Mouse (Mus musculus) kidney, postnatal 0 days (tissue): ENCODE measurements around the gene Tango6. TPM values are rescaled to one million over a fixed set of nuclear protein-coding genes. Genes with fewer than 3 reads are reported as not detected.

ENCODE experiments used
- ATAC-seq: fragments of 200-750 bp; cut with Nextera tagmentation; replicated peaks from 2 replicates; pipeline ENCODE4 v1.8.0; 2017; ENCODE audit warnings: low read depth, moderate number of reproducible peaks, moderate TSS enrichment, moderate library complexity; ENCODE audit not compliant: low FRiP score
- DNase-seq: peaks from one replicate; pipeline ENCODE4 v3.0.0-alpha.2; 2016; ENCODE audit warnings: low spot score
- H3K27ac ChIP-seq: fragments of 300-500 bp; sonication (generic); 2 replicates; pipeline ENCODE4 v1.5.1; 2014; ENCODE audit warnings: mild to moderate bottlenecking
- H3K27me3 ChIP-seq: fragments of 300-500 bp; sonication (generic); 2 replicates; pipeline ENCODE4 v1.6.1; 2014; ENCODE audit warnings: low read length, mixed read lengths; ENCODE audit not compliant: insufficient read depth
- H3K36me3 ChIP-seq: fragments of 300-500 bp; sonication (generic); 2 replicates; pipeline ENCODE4 v1.6.1; 2014; ENCODE audit warnings: low read length, mixed read lengths; ENCODE audit not compliant: insufficient read depth
- H3K4me1 ChIP-seq: fragments of 300-500 bp; sonication (generic); replicated peaks from 2 replicates; pipeline ENCODE4 v1.6.1; 2014; ENCODE audit warnings: antibody characterized with exemption, low read length, mixed read lengths; ENCODE audit not compliant: insufficient read depth
- H3K4me2 ChIP-seq: fragments of 300-500 bp; sonication (generic); 2 replicates; pipeline ENCODE4 v1.6.1; 2014; ENCODE audit warnings: mild to moderate bottlenecking, low read length, moderate library complexity, mixed read lengths
- H3K4me3 ChIP-seq: fragments of 300-500 bp; sonication (generic); replicated peaks from 2 replicates; pipeline ENCODE4 v1.5.1; 2014; ENCODE audit warnings: low read depth, low read length
- H3K9ac ChIP-seq: fragments of 300-500 bp; sonication (generic); 2 replicates; pipeline ENCODE4 v1.6.1; 2014; ENCODE audit warnings: low read depth, low read length
- H3K9me3 ChIP-seq: fragments of 300-500 bp; sonication (generic); replicated peaks from 2 replicates; pipeline ENCODE4 v1.6.1; 2016; ENCODE audit warnings: low read length, inconsistent platforms, mixed read lengths
- CTCF ChIP-seq: IDR thresholded peaks from 2 replicates; pipeline ENCODE4 v1.5.1; 2016; ENCODE audit warnings: antibody characterized with exemption, low read depth, mild to moderate bottlenecking, moderate library complexity
- WGBS: fragments of 180-500 bp; shearing (Covaris S2); extraction: QIAGEN DNeasy Blood & Tissue Kit; methylation state at CpG from one replicate; pipeline ENCODE4 v1.1.7; 2014; 5-methylcytosine and 5-hydroxymethylcytosine counted together
- polyA plus RNA-seq: library from polyadenylated mRNA; unstranded; fragments of >200 nt; fragmentation: Nextera tagmentation; extraction: Ambion mirVana; gene quantifications from 2 replicates; pipeline ENCODE4 v1.2.1, GENCODE M21; 2015

Gene Tango6
- polyA plus RNA-seq, 1 experiment from 2014 or later, result 6.4 TPM

- no peak overlapping the region for H3K4me3 ChIP-seq
- H3K9me3 ChIP-seq, result no peaks in the 10 kb centered on the region
- TF ChIP-seq CTCF, result no peak
- no peaks in the 10 kb centered on the region for H3K4me1 ChIP-seq
- no peak overlapping the region for H3K27ac ChIP-seq
- H3K9ac ChIP-seq, result no peak overlapping the region
- WGBS, result 65% methylated on average over 3 of the region's 3 CpGs
- no peak for ATAC-seq
- H3K4me2 ChIP-seq, result no peak overlapping the region
- no peaks in the 10 kb centered on the region for H3K27me3 ChIP-seq
- H3K36me3 ChIP-seq, result peaks cover 4% of the 10 kb centered on the region; the same call in 1 of the 2 replicates
- no peak for DNase-seq
Measured at GRCm38 (mm10) chr8:106733703-106734102, 50.8 kb downstream of the Tango6 start.

- Histone ChIP-seq H3K4me2 (no peak overlapping the region), H3K9me3 (no peaks in the 10 kb centered on the region), H3K36me3 (peaks cover 5% of the 10 kb centered on the region; the same call in 1 of the 2 replicates), H3K4me3 (no peak overlapping the region), H3K27me3 (no peaks in the 10 kb centered on the region), H3K4me1 (no peaks in the 10 kb centered on the region), H3K27ac (no peak overlapping the region), H3K9ac (no peak overlapping the region)
- no peak for TF ChIP-seq CTCF
- ATAC-seq (no peak), DNase-seq (no peak)
Measured at GRCm38 (mm10) chr8:106734222-106734621, 51.4 kb downstream of the Tango6 start.

- WGBS, result 49% methylated on average over 13 of the region's 13 CpGs
- TF ChIP-seq CTCF, result no peak
- no peaks in the 10 kb centered on the region for H3K4me1 ChIP-seq
- no peaks in the 10 kb centered on the region for H3K27me3 ChIP-seq
- no peak overlapping the region for H3K9ac ChIP-seq
- ATAC-seq, result no peak
- no peak overlapping the region for H3K4me3 ChIP-seq
- peaks cover 9% of the 10 kb centered on the region for H3K36me3 ChIP-seq
- no peak overlapping the region for H3K4me2 ChIP-seq
- H3K9me3 ChIP-seq, result no peaks in the 10 kb centered on the region
- DNase-seq, result no peak
- H3K27ac ChIP-seq, result no peak overlapping the region
Measured at GRCm38 (mm10) chr8:106736861-106737662, 54.2 kb downstream of the Tango6 start.

GRCm38 (mm10) chr8:106737846-106738245, 55.0 kb downstream of the Tango6 start:
- H3K9me3 ChIP-seq, result no peaks in the 10 kb centered on the region
- TF ChIP-seq CTCF, result no peak
- no peak overlapping the region for H3K9ac ChIP-seq
- 79% methylated on average over 2 of the region's 2 CpGs for WGBS
- H3K27ac ChIP-seq, result no peak overlapping the region
- no peaks in the 10 kb centered on the region for H3K27me3 ChIP-seq
- DNase-seq (no peak), ATAC-seq (no peak)
- no peak overlapping the region for H3K4me3 ChIP-seq
- no peak overlapping the region for H3K4me2 ChIP-seq
- H3K4me1 ChIP-seq, result no peaks in the 10 kb centered on the region
- H3K36me3 ChIP-seq, result peaks cover 16% of the 10 kb centered on the region

GRCm38 (mm10) chr8:106742321-106742720, 59.5 kb downstream of the Tango6 start:
- ATAC-seq, result no peak

GRCm38 (mm10) chr8:106743361-106743760, 60.5 kb downstream of the Tango6 start:
- DNase-seq, result no peak
- no peak overlapping the region for H3K4me3 ChIP-seq
- ATAC-seq, result no peak
- H3K9me3 ChIP-seq, result no peaks in the 10 kb centered on the region
- WGBS, result 91% methylated on average over 1 of the region's 1 CpGs
- H3K27ac ChIP-seq, result no peak overlapping the region
- no peaks in the 10 kb centered on the region for H3K4me1 ChIP-seq
- no peak overlapping the region for H3K4me2 ChIP-seq
- no peak for TF ChIP-seq CTCF
- H3K36me3 ChIP-seq, result peaks cover 28% of the 10 kb centered on the region; the same call in 1 of the 2 replicates
- H3K9ac ChIP-seq, result no peak overlapping the region
- no peaks in the 10 kb centered on the region for H3K27me3 ChIP-seq

More at GRCm38 (mm10) chr8:106742321-106742720, 59.5 kb downstream of the Tango6 start:
- WGBS, result 86% methylated on average over 10 of the region's 10 CpGs
- H3K4me2 ChIP-seq, result no peak overlapping the region
- H3K4me1 ChIP-seq, result no peaks in the 10 kb centered on the region
- no peak overlapping the region for H3K9ac ChIP-seq
- no peak for DNase-seq
- no peak overlapping the region for H3K4me3 ChIP-seq
- peaks cover 26% of the 10 kb centered on the region; the same call in 1 of the 2 replicates for H3K36me3 ChIP-seq
- no peak overlapping the region for H3K27ac ChIP-seq
- no peak for TF ChIP-seq CTCF
- H3K9me3 ChIP-seq, result no peaks in the 10 kb centered on the region
- no peaks in the 10 kb centered on the region for H3K27me3 ChIP-seq
